Mouse (Mus musculus) lung, postnatal 25 days (tissue): Measurements from ENCODE around the gene Tmed2.
A peak's percentile ranks its signal among the peaks of the same experiment; 100 is the strongest.
"Not testable (repeated sequence)": the region's sequence is repeated elsewhere in the genome, so short reads cannot be mapped to it uniquely, and the experiment has no call there.

Experiments
- DNase-seq: peaks from one replicate; pipeline ENCODE4 v3.0.0; 2022; ENCODE audit warnings: low spot score

The Tmed2 gene

GRCm38 (mm10) chr5:124578633-124579317 is 38.3 kb downstream of the Tmed2 start, which contains the start of the genes Eif2b1 and Gtf2h3:
Eif2b1 (minus strand) TSS chr5:124579131.
Gtf2h3 (plus strand) TSS chr5:124579140.
- peak; percentile 92 for DNase-seq

- DNase-seq: peak; percentile 25
Measured at GRCm38 (mm10) chr5:124582515-124582914, 42.0 kb downstream of the Tmed2 start.

- DNase-seq: no peak
Measured at GRCm38 (mm10) chr5:124592768-124593167, 52.3 kb downstream of the Tmed2 start.

GRCm38 (mm10) chr5:124598224-124599174 is 58.0 kb downstream of the Tmed2 start:
- DNase-seq: peak; percentile 97

- DNase-seq: not testable (repeated sequence)
Measured at GRCm38 (mm10) chr5:124599726-124600125, 59.2 kb downstream of the Tmed2 start.
